Comparison of ENCODE assay signal across 8 mouse cellular contexts in genomic region chr7:3329776-3330546, GRCm38 (mm10). TPM values are rescaled to one million over a fixed set of nuclear protein-coding genes. Genes with fewer than 3 reads are reported as not detected.
DNase-seq lines count a peak whose midpoint lies in the region; ATAC-seq and TF ChIP-seq lines count a peak whose summit lies in the region.

No protein-coding gene starts in this region.

- ATAC-seq in embryonic facial prominence, embryonic 12.5 days (ENCODE audit: insufficient number of reproducible peaks, insufficient read depth, low FRiP score, low TSS enrichment) = no peak
- 0 out of 2 replicates have a peak, but pooled peaks have one; percentile 17 for ATAC-seq in limb, embryonic 13.5 days (ENCODE audit: low FRiP score, low read depth)
- peak; percentile 38 for ATAC-seq in midbrain, postnatal 0 days (ENCODE audit: low FRiP score)

- 20% methylated on average over 31 of the region's 31 CpGs for WGBS in embryonic facial prominence, embryonic 12.5 days
- 19% methylated on average over 31 of the region's 31 CpGs for WGBS in limb, embryonic 13.5 days
- 23% methylated on average over 31 of the region's 31 CpGs for WGBS in midbrain, postnatal 0 days

- H3K27ac ChIP-seq in embryonic facial prominence, embryonic 12.5 days = no peak overlapping the region
- H3K27ac ChIP-seq in limb, embryonic 13.5 days = no peak overlapping the region
- H3K27ac ChIP-seq in midbrain, postnatal 0 days (ENCODE audit: low read depth, low read length) = no peak overlapping the region

- no peaks in the 10 kb centered on the region for H3K27me3 ChIP-seq in embryonic facial prominence, embryonic 12.5 days
- peaks cover 12% of the 10 kb centered on the region for H3K27me3 ChIP-seq in limb, embryonic 13.5 days
- H3K27me3 ChIP-seq in midbrain, postnatal 0 days (ENCODE audit: insufficient read depth, low read length) = no peaks in the 10 kb centered on the region

- H3K4me3 ChIP-seq in embryonic facial prominence, embryonic 12.5 days = no peak overlapping the region
- H3K4me3 ChIP-seq in limb, embryonic 13.5 days = peak overlapping the region; percentile 14; the same call in 1 of the 2 replicates
- H3K4me3 ChIP-seq in midbrain, postnatal 0 days (ENCODE audit: low read depth, low read length) = no peak overlapping the region

- H3K9ac ChIP-seq in embryonic facial prominence, embryonic 12.5 days = no peak overlapping the region
- H3K9ac ChIP-seq in limb, embryonic 13.5 days = peak overlapping the region; percentile 39; the same call in 1 of the 2 replicates
- H3K9ac ChIP-seq in midbrain, postnatal 0 days (replicated peaks; ENCODE audit: low read length, poor library complexity, severe bottlenecking) = no peak overlapping the region

- H3K9me3 ChIP-seq in embryonic facial prominence, embryonic 12.5 days = no peaks in the 10 kb centered on the region
- no peaks in the 10 kb centered on the region for H3K9me3 ChIP-seq in limb, embryonic 13.5 days
- H3K9me3 ChIP-seq in midbrain, postnatal 0 days (ENCODE audit: low read length) = no peaks in the 10 kb centered on the region

- peak; percentile 78 for DNase-seq in 3T3-L1 (ENCODE audit: low read depth, low spot score)
- DNase-seq in adrenal gland, postnatal 25 days = peak; percentile 81
- peak; percentile 59 for DNase-seq in heart, adult 8-10 months (ENCODE audit: low spot score)
- DNase-seq in kidney, adult 9 months = peak; percentile 71
- peak; percentile 67 for DNase-seq in midbrain, postnatal 0 days (ENCODE audit: low spot score)
- peak; percentile 56 to 78 for DNase-seq in spleen, postnatal 10 days (ENCODE audit: low spot score in 2 of 2)

- no peaks in the 10 kb centered on the region for H3K36me3 ChIP-seq in embryonic facial prominence, embryonic 12.5 days
- H3K36me3 ChIP-seq in limb, embryonic 13.5 days = no peaks in the 10 kb centered on the region
- 0 out of 2 replicates have a peak, but pooled peaks cover 7% of the 10 kb centered on the region for H3K36me3 ChIP-seq in midbrain, postnatal 0 days (ENCODE audit: insufficient read depth, low read length)

- peak overlapping the region; percentile 23; the same call in 1 of the 2 replicates for H3K4me2 ChIP-seq in embryonic facial prominence, embryonic 12.5 days (replicated peaks)
- H3K4me2 ChIP-seq in limb, embryonic 13.5 days (replicated peaks) = peak overlapping the region; percentile 46
- 0 out of 2 replicates have a peak overlapping the region, but pooled peaks have one; percentile 22 for H3K4me2 ChIP-seq in midbrain, postnatal 0 days (ENCODE audit: low read depth, low read length, poor library complexity, severe bottlenecking)

- peak; percentile 93 for TF ChIP-seq CTCF in midbrain, postnatal 0 days (IDR thresholded peaks at IDR 0.05)

- H3K4me1 ChIP-seq in embryonic facial prominence, embryonic 12.5 days = peaks cover 13% of the 10 kb centered on the region; the same call in 1 of the 2 replicates
- peaks cover 21% of the 10 kb centered on the region for H3K4me1 ChIP-seq in limb, embryonic 13.5 days
- H3K4me1 ChIP-seq in midbrain, postnatal 0 days (ENCODE audit: insufficient read depth, low read length) = peaks cover 8% of the 10 kb centered on the region; the same call in 1 of the 2 replicates

RNA-seq across cellular contexts. Expression of gene Cacng7, which starts 2.8 kb away (rescaled TPM):
- 6.6 and 10.1 TPM in 2 replicates for total RNA-seq in adrenal gland, postnatal 25 days (2021)
- 3.7 TPM in 2 replicates for polyA plus RNA-seq in embryonic facial prominence, embryonic 12.5 days (2016; fragmentation: Nextera tagmentation; extraction: Ambion mirVana)
- 1 to 10 TPM; 3.0 to 3.6 (median 3.3) TPM for total RNA-seq in heart, adult 8-10 months (2022)
- 3.8 and 4.1 TPM in 2 replicates for polyA plus RNA-seq in limb, embryonic 13.5 days (2015; fragmentation: Nextera tagmentation; extraction: Ambion mirVana)
- 78.5 and 115 TPM in 2 replicates for total RNA-seq in midbrain, postnatal 0 days (2014; rRNA removed)
- 2.9 and 3.7 TPM in 2 replicates for polyA plus RNA-seq in midbrain, postnatal 0 days (2015; fragmentation: Nextera tagmentation; extraction: Ambion mirVana)

RNA-seq across cellular contexts. Expression of gene Prkcg, which starts 41.0 kb away (rescaled TPM):
- 1.0 and 1.2 TPM in 2 replicates for total RNA-seq in adrenal gland, postnatal 25 days (2021)
- polyA plus RNA-seq in embryonic facial prominence, embryonic 12.5 days (2016; fragmentation: Nextera tagmentation; extraction: Ambion mirVana) = 0.12 and 0.19 TPM in 2 replicates
- total RNA-seq in heart, adult 8-10 months (2022) = 1 to 10 TPM in 2 of 4 experiments, under 1 TPM in 2; 0.57 to 1.8 (median 1.1) TPM
- 0.15 and 0.23 TPM in 2 replicates for polyA plus RNA-seq in limb, embryonic 13.5 days (2015; fragmentation: Nextera tagmentation; extraction: Ambion mirVana)
- 11.5 and 12.5 TPM in 2 replicates for total RNA-seq in midbrain, postnatal 0 days (2014; rRNA removed)
- 6.0 and 7.4 TPM in 2 replicates for polyA plus RNA-seq in midbrain, postnatal 0 days (2015; fragmentation: Nextera tagmentation; extraction: Ambion mirVana)

RNA-seq across cellular contexts. Expression of gene Myadm, which starts 41.1 kb away (rescaled TPM):
- 64.5 and 71.5 TPM in 2 replicates for total RNA-seq in adrenal gland, postnatal 25 days (2021)
- polyA plus RNA-seq in embryonic facial prominence, embryonic 12.5 days (2016; fragmentation: Nextera tagmentation; extraction: Ambion mirVana) = 34.4 and 38.0 TPM in 2 replicates
- total RNA-seq in heart, adult 8-10 months (2022) = 100 to 1,000 TPM in 3 of 4 experiments, 10 to 100 TPM in 1; 93.9 to 139 (median 128) TPM
- polyA plus RNA-seq in limb, embryonic 13.5 days (2015; fragmentation: Nextera tagmentation; extraction: Ambion mirVana) = 63.6 and 67.8 TPM in 2 replicates
- 27.4 and 39.4 TPM in 2 replicates for total RNA-seq in midbrain, postnatal 0 days (2014; rRNA removed)
- polyA plus RNA-seq in midbrain, postnatal 0 days (2015; fragmentation: Nextera tagmentation; extraction: Ambion mirVana) = 24.2 and 27.2 TPM in 2 replicates
